Mouse (Mus musculus) forebrain, postnatal 0 days (tissue): ENCODE data around the gene Hist1h4c. TPM values are rescaled to one million over a fixed set of nuclear protein-coding genes. Genes with fewer than 3 reads are reported as not detected.
A peak's percentile ranks its signal among the peaks of the same experiment; 100 is the strongest.

Experiments
- ATAC-seq: fragments of 200-750 bp; cut with Nextera tagmentation; 2 replicates; pipeline ENCODE4 v1.8.0; 2017; ENCODE audit warnings: mild to moderate bottlenecking, moderate library complexity
- DNase-seq: peaks from one replicate; pipeline ENCODE4 v3.0.0-alpha.2; 2015
- H3K27ac ChIP-seq: fragments of 300-500 bp; sonication (generic); 2 replicates; pipeline ENCODE4 v1.5.1; 2014; ENCODE audit warnings: low read depth, mild to moderate bottlenecking, antibody characterized with exemption, low read length, moderate library complexity, mixed read lengths
- H3K27me3 ChIP-seq: fragments of 300-500 bp; sonication (generic); 2 replicates; pipeline ENCODE4 v1.6.1; 2014; ENCODE audit warnings: mild to moderate bottlenecking, low read length, mixed read lengths; ENCODE audit not compliant: insufficient read depth
- H3K36me3 ChIP-seq: fragments of 300-500 bp; sonication (generic); 2 replicates; pipeline ENCODE4 v1.6.1; 2014; ENCODE audit warnings: mild to moderate bottlenecking, moderate library complexity; ENCODE audit not compliant: insufficient read depth
- H3K4me1 ChIP-seq: fragments of 300-500 bp; sonication (generic); 2 replicates; pipeline ENCODE4 v1.6.1; 2014; ENCODE audit warnings: antibody characterized with exemption; ENCODE audit not compliant: insufficient read depth
- H3K4me2 ChIP-seq: fragments of 300-500 bp; sonication (generic); 2 replicates; pipeline ENCODE4 v1.6.1; 2014; ENCODE audit warnings: low read depth, mild to moderate bottlenecking, moderate library complexity
- H3K4me3 ChIP-seq: fragments of 300-500 bp; sonication (generic); 2 replicates; pipeline ENCODE4 v1.5.1; 2014; ENCODE audit warnings: low read depth, low read length, mixed read lengths
- H3K9ac ChIP-seq: fragments of 300-500 bp; sonication (generic); 2 replicates; pipeline ENCODE4 v1.6.1; 2014; ENCODE audit warnings: mild to moderate bottlenecking
- H3K9me3 ChIP-seq: fragments of 300-500 bp; sonication (generic); 2 replicates; pipeline ENCODE4 v1.6.1; 2016; ENCODE audit warnings: low read length
- CTCF ChIP-seq: sonication (generic); IDR thresholded peaks from 2 replicates; pipeline ENCODE4 v1.5.1; 2016; ENCODE audit warnings: antibody characterized with exemption, control low read depth, low read depth
- WGBS: fragments of 180-500 bp; shearing (Covaris S2); extraction: QIAGEN DNeasy Blood & Tissue Kit; methylation state at CpG from one replicate; pipeline ENCODE4 v1.1.7; 2014; 5-methylcytosine and 5-hydroxymethylcytosine counted together
- polyA plus RNA-seq: library from polyadenylated mRNA; unstranded; fragments of >200 nt; fragmentation: Nextera tagmentation; extraction: Ambion mirVana; gene quantifications from 2 replicates; pipeline ENCODE4 v1.2.1, GENCODE M21; 2015
- total RNA-seq: library from RNA; depleted of rRNA; stranded (reverse); fragments of >200 nt; gene quantifications from 2 replicates; pipeline ENCODE4 v1.2.3, GENCODE M21; 2014

Gene Hist1h4c
- total and polyA plus RNA-seq, 2 experiments from 2014 or later: 2.3 to 942 TPM

DNA sequence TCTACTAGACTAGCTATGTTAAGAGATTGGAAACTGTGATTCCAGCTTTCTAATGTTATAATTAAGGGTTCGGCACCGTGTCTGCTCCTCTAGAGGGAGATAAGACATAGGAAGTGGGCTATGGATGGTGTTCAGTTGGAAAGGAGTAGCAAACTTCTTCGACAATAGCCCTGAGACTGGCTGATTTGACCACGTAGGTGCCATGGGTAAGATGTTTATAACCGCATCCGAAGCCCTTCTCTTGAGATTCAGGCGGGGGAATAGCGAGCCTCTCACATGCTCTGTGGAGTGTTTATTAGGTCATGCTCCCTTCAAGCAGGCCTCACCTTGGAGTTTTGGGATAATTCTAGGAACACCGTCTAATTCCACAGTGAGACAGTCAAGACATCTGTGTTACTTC, 3.3 kb downstream of the Hist1h4c start:
- no peak overlapping the region for H3K9ac ChIP-seq
- no peak overlapping the region for H3K4me3 ChIP-seq
- H3K27ac ChIP-seq: no peak overlapping the region
- no peak for TF ChIP-seq CTCF
- H3K4me1 ChIP-seq: no peaks in the 10 kb centered on the region
- no peaks in the 10 kb centered on the region for H3K36me3 ChIP-seq
- 97% methylated on average over 9 of the region's 9 CpGs for WGBS
- H3K4me2 ChIP-seq: no peak overlapping the region
- H3K27me3 ChIP-seq: no peaks in the 10 kb centered on the region
- H3K9me3 ChIP-seq: no peaks in the 10 kb centered on the region
- no peak for ATAC-seq
- DNase-seq: no peak

DNA sequence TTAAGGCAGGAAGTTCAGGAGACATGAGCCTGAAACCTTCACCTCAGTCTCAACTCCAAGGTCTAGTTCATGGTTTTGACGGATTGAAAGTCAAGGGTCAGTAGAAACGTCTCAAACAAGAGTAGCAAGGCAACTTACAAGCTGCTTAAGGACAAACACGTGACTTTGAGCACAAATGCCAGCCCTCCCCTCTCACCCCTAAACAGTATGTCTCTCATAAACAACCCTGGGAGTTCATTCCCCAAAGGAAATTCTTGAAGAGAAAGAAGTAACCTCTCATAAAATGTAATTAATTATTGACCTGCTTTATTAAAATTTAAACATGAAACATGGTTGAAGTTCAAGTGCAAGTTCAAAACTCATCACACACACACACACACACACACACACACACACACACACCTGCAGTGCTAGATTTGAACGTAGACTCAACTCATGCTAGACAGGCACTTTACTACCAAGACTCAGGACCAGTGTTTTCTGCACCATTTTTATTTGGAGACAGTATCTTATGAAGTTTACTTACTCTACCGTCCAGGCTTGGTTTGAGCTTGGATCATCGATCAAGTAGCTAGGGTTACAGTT, 4.3 kb downstream of the Hist1h4c start:
- WGBS: 89% methylated on average over 6 of the region's 6 CpGs

DNA sequence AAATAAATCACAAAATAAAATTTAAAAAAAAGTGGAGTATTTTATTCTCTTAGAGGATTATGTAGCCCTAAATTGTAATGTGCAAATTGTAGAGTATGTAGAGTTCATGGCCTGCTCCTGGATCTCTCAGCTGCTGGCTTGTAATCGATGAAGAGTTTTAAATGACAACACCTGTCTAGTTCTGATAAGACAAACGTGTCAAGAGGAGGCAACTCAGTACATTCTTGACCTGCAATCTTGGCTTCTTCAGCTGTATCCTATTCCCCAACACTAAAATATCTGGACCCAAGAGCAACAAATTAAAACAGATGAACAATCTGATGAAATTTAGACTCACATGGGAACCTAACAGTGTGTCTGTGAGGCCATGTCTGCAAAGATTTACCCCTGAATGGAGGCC, 8.8 kb downstream of the Hist1h4c start:
- no peak for DNase-seq
- no peak for ATAC-seq

More for the DNA sequence above, 4.3 kb downstream of the Hist1h4c start:
- no peaks in the 10 kb centered on the region for H3K4me1 ChIP-seq
- H3K36me3 ChIP-seq: no peaks in the 10 kb centered on the region
- no peak for ATAC-seq
- TF ChIP-seq CTCF: no peak
- H3K27me3 ChIP-seq: no peaks in the 10 kb centered on the region
- H3K4me3 ChIP-seq: no peak overlapping the region
- DNase-seq: no peak
- H3K9ac ChIP-seq: no peak overlapping the region
- no peaks in the 10 kb centered on the region for H3K9me3 ChIP-seq
- no peak overlapping the region for H3K4me2 ChIP-seq
- H3K27ac ChIP-seq: no peak overlapping the region

DNA sequence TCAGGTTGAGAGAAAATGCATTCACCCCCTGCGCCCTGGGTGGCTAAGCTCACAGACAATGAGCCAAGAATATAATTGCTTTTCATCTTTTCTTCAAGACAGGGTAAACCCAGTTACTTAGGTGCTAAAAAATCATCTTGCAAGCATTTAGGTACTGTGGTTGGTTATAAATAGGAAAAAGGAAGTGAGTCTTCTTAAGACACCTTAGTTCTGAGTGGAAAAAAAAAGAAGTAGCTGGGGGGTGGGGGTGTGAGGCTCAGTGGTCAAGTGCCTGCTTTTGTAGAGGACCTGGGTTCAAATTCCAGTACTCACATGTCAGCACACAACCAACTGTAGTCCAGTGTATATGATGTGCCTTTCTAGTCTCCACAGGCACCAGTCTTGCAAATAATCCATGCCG, 9.3 kb downstream of the Hist1h4c start:
- TF ChIP-seq CTCF: no peak

More for the DNA sequence above, 8.8 kb downstream of the Hist1h4c start:
- no peaks in the 10 kb centered on the region for H3K36me3 ChIP-seq
- H3K27me3 ChIP-seq: no peaks in the 10 kb centered on the region
- H3K9me3 ChIP-seq: no peaks in the 10 kb centered on the region
- H3K4me3 ChIP-seq: no peak overlapping the region
- no peak overlapping the region for H3K27ac ChIP-seq
- H3K9ac ChIP-seq: no peak overlapping the region
- no peak for TF ChIP-seq CTCF
- WGBS: 86% methylated on average over 2 of the region's 2 CpGs
- H3K4me2 ChIP-seq: no peak overlapping the region
- peaks cover 11% of the 10 kb centered on the region for H3K4me1 ChIP-seq

DNA sequence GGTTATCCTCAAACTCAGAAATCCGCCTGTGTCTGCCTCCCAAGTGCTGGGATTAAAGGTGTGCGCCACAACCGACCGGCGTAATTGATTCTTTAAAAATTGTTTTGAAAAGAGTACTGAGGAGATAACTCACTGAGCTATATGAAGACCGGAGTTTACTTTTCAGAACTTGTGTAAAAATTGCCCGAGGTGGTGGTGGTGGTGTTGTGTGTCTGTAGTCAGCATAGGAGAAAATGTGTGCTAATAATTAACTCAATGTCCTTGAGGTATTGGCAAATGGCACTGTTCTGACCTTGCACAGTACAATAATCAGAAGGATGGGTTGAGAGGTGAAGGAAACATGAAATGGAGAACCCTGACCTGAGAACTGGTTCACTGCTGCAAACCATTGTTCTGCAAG, 10.3 kb downstream of the Hist1h4c start:
- 92% methylated on average over 7 of the region's 7 CpGs for WGBS
- TF ChIP-seq CTCF: no peak
- DNase-seq: no peak

More for the DNA sequence above, 9.3 kb downstream of the Hist1h4c start:
- H3K36me3 ChIP-seq: no peaks in the 10 kb centered on the region
- H3K4me2 ChIP-seq: no peak overlapping the region
- no peak overlapping the region for H3K9ac ChIP-seq
- no peak for ATAC-seq
- no peak overlapping the region for H3K4me3 ChIP-seq
- no peak overlapping the region for H3K27ac ChIP-seq
- 92% methylated on average over 2 of the region's 2 CpGs for WGBS
- no peaks in the 10 kb centered on the region for H3K9me3 ChIP-seq
- no peak for DNase-seq
- no peaks in the 10 kb centered on the region for H3K27me3 ChIP-seq
- peaks cover 11% of the 10 kb centered on the region for H3K4me1 ChIP-seq

DNA sequence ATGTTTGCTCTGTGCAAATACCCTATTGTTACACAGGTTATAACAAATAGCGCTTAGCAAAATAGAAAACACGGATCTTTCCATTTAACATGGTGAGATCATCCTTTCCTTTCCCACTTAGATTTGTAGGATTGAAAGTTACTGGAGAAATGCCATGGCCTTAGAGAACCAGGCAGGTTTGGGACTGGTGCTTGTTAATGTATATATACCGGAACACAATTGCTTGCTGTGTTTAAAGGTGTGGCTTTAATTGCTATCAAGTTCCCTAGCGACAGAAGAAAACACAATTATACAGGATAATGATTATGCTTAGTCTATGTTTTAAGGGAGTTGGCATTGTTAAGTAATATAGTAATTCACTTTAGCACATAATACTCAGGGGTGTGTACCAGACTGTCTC, 11.1 kb downstream of the Hist1h4c start:
- H3K4me3 ChIP-seq: no peak overlapping the region
- no peak for ATAC-seq
- no peaks in the 10 kb centered on the region for H3K9me3 ChIP-seq
- no peaks in the 10 kb centered on the region for H3K36me3 ChIP-seq
- H3K4me2 ChIP-seq: no peak overlapping the region
- 77% methylated on average over 4 of the region's 4 CpGs for WGBS
- no peak for TF ChIP-seq CTCF
- H3K9ac ChIP-seq: no peak overlapping the region
- peaks cover 16% of the 10 kb centered on the region for H3K4me1 ChIP-seq
- H3K27ac ChIP-seq: no peak overlapping the region
- H3K27me3 ChIP-seq: no peaks in the 10 kb centered on the region
- no peak for DNase-seq

More for the DNA sequence above, 10.3 kb downstream of the Hist1h4c start:
- Histone ChIP-seq H3K4me1 (peaks cover 14% of the 10 kb centered on the region), H3K9me3 (no peaks in the 10 kb centered on the region), H3K4me3 (no peak overlapping the region), H3K27ac (no peak overlapping the region), H3K9ac (no peak overlapping the region), H3K36me3 (no peaks in the 10 kb centered on the region), H3K4me2 (no peak overlapping the region), H3K27me3 (no peaks in the 10 kb centered on the region)
- no peak for ATAC-seq

DNA sequence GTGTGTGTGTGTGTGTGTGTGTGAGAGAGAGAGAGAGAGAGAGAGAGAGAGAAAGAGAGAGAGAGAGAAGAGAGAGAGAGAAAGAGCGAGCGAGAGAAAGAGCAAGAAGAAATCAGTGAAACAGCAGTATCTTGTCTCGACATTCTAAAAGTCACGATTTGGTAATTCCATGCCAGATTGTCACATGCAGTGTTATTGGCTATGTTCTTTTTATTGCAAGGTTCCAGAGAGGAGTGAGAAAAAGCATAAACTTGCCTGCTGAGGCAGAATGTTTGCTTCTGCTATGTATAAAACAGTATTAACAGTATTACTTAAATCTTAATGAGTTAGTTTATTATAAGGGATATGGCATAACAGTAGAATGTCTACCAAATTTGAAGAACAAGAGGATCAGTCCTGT, 12.3 kb downstream of the Hist1h4c start:
- DNase-seq (peak; percentile 31), ATAC-seq (no peak)
- WGBS: 15% methylated on average over 4 of the region's 4 CpGs
- H3K9ac ChIP-seq: peak overlapping the region; percentile 68; the same call in 1 of the 2 replicates
- H3K4me3 ChIP-seq: peak overlapping the region; percentile 47
- no peaks in the 10 kb centered on the region for H3K27me3 ChIP-seq
- no peaks in the 10 kb centered on the region for H3K36me3 ChIP-seq
- H3K9me3 ChIP-seq: no peaks in the 10 kb centered on the region
- peak overlapping the region; percentile 73 for H3K4me2 ChIP-seq
- peaks cover 16% of the 10 kb centered on the region for H3K4me1 ChIP-seq
- H3K27ac ChIP-seq: peak overlapping the region; percentile 92; the same call in 1 of the 2 replicates
- no peak for TF ChIP-seq CTCF
